Mouse (Mus musculus) gastrocnemius, adult 8-10 months (tissue): ENCODE results near the gene Nme2. TPM values are rescaled to one million over a fixed set of nuclear protein-coding genes. Genes with fewer than 3 reads are reported as not detected.
"Not testable (repeated sequence)": the region's sequence is repeated elsewhere in the genome, so short reads cannot be mapped to it uniquely, and the experiment has no call there.

Source experiments
- DNase-seq, 2 experiments: peaks; one replicate each; pipeline ENCODE4 v3.0.0; 2022; ENCODE audit warnings: low spot score in 2 of 2
- total RNA-seq, 4 experiments: library from RNA; stranded (reverse); gene quantifications; 2 replicates each; pipeline ENCODE4 v1.2.4; 2022

Gene Nme2
- total RNA-seq, 4 experiments from 2014 or later = 682 to 772 (median 716) TPM

DNA sequence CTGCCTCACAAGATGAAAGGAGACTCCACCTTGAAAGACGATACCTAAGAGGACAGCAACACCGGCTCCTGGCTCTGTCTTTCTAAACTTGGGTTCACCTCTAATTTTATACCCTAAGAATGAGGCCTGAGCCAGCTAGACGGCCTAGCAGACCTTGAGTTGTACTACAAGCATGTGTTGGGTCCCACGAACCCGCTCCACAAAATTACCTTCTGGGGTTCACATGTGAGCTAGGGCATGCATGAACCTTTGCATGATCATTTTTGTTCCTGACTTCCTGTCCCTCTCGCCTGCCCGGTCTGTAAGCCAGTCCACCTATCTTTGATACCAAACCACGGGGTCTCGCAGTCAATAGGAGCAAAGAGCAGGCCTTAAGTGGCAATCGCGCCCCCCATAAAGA lies 11.3 kb upstream of the Nme2 start:
- no peak for DNase-seq

DNA sequence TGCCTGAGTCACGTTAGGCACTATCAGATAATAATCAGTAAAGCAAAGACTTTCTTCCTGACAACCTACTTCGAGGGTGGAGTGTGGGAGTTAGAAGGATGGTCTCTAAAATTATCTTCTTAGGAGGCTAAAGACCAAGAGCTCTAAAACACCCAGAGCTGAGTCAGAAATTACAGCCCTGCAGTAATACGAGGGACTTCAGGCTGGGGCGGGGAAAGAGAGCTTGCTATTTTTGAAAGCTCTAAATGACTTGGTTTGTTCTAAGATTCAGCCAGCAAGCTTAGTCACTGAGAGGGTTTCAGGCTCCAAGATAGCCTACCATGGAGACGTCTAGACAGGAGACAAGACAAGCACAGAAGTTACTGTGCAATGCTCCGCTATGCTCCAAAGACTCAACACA lies 9.3 kb upstream of the Nme2 start:
- DNase-seq = no peak

DNA sequence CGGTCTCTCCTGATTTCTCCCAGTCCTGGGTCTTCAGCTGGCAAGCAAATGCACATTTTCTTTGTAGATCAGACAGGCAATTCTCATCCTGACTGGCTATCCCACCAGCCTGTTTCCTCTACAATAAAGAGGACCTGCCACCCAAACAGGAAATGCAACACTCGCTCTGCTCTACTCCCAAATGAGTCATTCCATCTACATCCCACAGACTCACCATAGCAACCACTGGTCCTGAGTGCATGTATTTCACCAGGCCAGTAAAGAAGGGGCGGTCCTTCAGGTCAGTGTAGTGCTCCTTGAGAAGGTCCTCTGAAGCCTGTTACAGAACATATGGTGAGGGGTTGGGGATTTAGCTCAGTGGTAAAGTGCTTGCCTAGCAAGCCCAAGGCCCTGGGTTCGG lies 7.0 kb upstream of the Nme2 start:
- no peak for DNase-seq

DNA sequence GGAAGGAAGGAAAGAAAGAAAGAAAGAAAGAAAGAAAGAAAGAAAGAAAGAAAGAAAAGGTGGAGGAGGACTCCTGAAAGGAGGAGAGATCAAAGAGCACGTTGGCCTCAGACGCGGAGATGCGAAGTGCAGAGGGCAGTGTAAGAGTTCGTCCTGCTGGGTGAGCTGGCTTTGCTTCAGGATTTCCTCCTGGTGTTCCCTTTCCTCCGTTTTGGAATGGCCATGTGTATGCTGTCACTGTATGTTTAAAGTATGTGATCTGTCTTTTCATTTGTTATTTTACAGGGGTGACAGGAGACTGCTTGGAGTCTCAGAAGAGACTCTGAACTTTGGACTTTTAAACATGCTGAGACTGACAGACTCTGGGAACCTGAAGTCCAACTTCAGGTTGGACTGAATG lies 5.4 kb upstream of the Nme2 start:
- DNase-seq = no peak

DNA sequence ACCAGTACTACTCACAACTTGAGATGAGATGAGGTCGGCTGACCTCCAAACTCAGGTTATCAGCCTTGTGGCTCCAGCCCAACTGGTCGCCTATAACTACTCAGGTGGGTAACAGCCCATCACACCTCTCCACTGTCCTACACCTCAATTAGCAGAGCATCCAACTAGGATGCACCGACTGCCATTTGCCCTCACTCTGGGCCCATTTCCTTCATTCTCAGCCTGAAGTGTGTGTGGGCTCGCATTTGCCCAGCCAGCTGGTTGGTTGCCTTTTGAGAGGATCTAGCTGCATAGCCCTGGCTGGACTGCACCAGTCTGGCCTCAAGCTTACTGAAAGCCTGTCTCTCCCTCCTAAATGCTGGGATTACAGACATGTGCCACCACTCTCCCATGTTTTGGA lies 1.7 kb upstream of the Nme2 start:
- no peak for DNase-seq

DNA sequence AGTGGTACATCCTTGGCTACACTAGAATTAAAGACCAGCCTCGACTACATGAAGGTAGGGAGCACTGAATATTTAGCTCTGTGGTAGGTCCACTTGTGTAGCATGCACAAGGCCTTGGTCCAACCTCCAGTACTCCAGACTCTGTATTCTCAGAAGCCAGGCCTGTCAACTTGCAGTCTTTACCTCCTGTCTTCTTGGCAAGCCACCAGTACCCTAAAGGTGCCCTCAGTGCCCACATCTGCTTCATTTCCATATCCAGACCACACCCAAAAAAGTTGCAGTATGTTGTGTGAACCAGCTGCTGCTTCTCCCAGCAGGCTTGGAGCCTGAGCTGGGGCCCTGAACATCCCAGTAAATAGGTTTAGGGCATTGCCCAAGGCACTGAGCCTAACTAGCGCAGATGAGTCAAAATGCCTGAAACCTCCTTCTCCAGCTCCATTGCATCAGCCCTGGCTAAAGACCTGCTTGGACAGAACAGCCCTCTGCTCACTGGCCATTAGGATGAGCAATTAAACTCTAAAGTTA lies 1.0 kb upstream of the Nme2 start:
- no peak for DNase-seq

DNA sequence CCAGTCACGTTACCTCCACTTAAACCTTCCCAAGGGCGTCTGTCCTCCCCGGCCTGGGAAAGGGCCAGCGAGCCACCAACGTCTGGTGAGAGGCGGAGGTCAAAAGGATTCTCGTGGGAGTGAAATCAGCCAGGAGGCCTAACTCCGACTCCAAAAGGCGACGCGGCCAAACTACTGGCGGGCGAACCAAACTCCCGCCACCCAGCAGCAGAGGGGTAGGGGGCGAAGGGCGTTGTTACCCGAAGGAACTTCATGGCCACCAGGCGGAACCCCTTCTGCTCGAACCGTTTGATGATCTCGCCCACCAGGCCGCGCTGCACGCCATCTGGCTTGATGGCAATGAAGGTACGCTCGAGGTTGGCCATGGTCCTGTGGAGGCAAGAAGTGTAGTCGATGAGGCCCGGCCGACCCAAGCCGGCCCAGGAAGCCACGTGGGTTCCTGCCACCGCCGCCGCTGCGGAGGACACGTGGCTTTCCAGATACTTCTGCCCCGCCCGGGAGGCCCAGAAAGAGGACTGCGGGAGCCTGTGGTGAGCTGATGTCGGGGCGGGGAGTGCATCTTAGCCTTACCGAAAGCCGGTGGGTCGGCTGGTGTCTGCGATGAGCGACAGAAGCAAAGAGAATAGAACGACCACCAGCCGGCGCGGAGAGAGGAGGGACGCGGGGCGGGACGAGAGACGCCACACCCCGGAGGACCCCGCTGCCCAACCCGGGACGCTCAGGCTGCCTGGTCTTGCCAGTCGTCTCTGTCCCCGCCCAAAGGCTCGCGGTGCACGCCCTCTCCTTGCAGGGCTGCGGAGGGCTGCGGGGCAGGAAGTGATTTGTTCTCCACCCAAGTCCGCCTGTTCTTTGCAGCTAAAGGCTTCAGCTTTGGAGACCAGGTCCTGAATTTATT lies 556 bp downstream of the Nme2 start:
- peak; percentile 85 to 88 for DNase-seq

DNA sequence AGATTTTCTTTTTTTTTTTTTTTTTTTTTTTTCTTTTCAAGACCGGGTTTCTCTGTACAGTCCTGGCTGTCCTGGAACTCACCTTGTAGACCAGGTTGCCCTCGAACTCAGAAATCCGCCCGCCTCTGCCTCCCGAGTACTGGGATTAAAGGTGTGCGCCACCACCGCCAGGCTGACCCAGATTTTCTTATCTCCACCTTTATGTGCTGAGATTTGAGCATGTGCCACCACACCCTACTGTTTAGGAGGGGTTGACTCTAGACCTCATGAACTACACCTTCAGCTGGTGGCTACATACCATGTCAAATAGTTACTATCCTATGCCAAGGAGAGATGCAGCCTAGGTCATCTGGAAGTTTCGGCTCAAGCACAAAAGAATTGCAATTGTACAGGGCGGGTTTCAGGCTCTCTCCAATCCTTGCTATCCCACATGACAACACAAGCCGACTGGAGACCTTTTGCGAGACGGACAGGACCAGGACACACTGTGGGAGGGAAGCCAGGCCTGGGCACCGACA lies 1.3 kb downstream of the Nme2 start:
- DNase-seq = no peak

DNA sequence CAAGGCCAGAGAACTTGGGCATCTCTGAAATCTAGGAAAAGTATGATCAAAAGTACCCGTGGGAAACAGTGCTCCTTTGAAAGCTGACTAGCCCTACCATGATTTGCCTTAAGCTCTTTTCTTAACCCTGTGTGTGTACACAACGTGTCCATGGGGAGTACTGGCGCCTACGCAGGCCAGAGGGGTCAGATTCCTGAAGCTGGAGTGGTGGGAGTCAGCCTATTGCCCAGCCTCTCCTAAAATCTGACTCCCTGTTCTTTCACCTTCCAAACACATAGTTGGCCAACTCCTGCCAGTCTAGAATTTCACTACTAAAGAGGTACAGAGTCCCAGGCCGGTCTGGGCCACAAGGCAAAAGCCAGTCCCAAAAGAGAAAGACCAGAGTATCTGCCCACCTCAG lies 3.7 kb downstream of the Nme2 start:
- no peak for DNase-seq

DNA sequence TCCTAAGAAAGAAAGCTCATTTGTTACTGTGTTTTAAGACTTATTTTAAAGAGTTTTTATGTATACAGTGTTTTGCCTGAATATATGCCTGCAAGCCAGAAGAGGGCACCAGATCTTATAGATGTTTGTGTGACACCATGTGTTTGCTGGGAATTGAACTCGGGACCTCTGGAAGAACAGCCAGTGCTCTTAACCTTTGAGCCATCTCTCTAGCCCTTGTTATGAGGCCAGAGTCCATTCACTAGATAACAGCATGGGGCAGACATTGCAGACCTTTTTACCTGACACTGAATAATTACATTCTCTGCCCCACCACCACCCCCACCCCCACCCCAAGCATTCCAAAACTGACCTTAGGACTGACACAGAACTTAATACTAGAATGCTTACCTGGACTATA lies 6.0 kb downstream of the Nme2 start:
- no peak for DNase-seq

DNA sequence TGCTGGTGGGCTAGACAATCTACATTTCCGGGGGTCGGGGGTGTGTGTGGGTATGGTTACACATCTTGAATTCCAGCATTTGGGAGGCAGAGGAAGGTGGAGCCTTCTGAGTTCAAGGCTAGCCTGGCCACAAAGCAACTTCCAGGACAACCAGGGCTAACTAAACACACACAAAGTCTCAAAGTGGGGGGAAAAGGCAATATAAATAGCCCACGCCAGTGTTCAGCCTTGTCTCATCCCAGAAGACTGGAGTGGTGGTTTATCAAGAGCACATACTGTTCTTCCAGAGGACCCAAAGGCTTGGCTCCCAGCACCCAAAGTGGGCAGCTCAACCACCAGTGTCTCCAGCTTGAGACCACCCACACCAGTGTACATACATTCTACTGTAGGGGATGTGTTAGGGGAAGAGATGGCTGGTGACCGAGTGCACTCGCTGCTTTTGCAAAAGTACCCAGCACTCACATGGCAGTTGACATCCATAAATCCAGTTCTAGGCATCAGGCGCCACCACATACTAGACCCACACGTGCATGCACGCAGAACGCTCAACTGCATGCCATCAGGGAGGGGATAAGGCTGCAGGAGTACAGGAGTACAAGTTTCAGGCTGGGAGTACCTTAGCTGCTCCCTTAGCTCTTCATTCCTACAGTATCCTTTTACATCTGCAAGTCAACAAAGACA lies 7.0 kb downstream of the Nme2 start:
- DNase-seq = no peak

DNA sequence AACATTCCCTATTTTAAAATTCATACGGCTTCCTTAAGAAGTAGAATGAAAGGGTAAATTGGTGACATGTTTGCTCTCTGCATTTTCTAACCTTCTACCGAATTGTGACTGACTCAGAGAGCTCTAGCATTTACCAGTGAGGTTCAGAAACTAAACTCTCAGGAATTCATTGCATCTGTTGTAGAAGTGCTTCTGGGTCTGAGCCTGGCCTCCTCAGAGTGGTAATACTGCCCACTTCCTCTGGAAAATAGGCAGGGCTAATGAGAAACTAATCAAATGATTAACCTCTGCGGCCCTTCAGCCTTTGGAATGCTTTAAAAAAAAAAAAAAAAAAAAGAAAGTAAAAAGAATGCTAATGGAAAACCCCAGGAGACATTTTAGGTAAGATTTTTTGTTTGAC lies 11.1 kb downstream of the Nme2 start:
- no peak for DNase-seq

DNA sequence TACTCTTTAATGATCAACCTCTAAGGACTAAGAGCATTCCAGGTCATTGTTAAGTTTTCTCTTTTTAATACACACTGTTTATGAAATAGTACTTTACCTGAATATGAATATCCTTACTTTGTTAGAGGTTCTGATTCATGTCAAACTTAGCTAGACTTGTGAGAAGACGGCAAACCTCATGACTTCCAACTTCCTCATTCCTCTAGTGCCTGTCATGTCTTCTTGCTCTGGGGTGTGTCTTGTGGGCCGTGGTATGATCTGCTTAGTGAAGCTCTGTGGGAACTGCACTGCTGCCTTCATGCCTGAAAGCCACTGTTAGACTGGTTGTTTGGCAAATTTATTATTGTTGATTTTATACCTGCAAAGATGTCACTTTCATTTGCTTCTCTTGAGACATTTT lies 15.2 kb downstream of the Nme2 start:
- DNase-seq = no peak

DNA sequence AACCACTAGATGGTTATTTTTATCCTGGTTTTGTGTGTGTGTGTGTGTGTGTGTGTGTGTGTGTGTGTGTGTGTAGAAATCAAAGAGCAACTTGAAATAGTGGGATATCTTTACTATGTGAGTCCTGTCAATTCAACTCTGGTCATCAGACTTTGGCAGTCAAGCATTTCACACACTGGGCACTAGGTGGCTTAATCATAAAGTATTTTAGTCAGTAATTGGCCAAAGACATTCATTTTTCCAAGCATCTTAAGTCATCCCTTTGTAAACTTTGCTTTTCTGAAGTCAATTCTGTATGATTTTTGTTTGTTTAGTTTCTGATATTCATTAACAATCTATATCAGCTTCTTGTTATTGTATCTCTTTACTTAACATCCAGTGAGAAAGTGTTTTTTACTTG lies 27.0 kb downstream of the Nme2 start:
- no peak for DNase-seq

DNA sequence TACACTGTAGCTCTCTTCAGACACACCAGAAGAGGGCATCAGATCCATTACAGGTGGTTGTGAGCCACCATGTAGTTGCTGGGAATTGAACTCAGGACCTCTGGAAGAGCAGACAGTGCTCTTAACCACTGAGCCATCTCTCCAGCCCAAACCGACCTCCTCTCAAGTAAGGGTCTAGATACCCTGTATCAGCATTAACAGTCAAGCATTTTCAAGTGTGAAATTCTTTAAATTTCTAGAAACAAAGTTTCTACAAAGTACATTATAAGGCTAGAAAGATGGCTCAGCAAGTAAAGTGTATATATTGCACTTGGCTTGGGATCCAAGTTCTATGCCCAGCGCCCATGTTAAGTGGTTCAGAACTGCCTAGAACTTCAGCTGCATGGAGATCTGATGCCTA lies 41.0 kb downstream of the Nme2 start:
- not testable (repeated sequence) for DNase-seq

DNA sequence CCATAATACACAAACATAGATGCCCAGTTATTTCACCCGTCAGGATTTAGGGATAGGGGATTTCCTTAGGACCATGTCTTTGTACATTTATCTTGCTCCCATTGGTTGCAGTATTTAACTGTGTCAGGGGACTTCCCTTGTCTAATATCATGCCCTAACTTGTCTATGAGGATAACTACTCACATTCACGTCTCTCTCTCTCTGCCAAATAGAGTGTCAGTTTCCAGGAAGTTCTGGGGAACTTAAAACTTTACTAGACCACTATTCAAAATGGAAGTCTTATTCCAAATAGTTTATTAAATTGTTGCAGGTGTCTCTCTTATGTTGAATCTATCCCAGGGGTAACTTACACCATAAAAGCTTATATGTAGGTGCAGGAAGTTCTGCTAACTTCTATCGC lies 44.5 kb downstream of the Nme2 start:
- DNase-seq = no peak

DNA sequence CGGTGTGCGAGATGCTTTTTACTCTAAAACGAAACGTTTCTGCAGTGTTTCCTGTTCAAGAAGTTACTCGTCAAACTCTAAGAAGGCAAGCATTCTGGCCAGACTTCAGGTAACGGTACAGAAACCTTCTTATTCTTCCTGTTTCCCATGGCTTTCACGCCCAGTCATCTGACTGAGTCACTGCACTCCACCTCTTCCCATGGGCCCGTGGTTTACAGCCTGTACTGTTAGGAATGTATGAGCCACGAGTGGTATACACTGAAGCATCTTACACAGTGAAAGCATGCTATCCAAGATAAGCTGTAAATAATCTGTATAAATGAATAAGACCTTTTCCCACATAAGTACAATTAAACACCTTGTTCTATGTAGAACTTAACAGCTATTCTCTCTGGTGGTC lies 47.2 kb downstream of the Nme2 start:
- DNase-seq = no peak

DNA sequence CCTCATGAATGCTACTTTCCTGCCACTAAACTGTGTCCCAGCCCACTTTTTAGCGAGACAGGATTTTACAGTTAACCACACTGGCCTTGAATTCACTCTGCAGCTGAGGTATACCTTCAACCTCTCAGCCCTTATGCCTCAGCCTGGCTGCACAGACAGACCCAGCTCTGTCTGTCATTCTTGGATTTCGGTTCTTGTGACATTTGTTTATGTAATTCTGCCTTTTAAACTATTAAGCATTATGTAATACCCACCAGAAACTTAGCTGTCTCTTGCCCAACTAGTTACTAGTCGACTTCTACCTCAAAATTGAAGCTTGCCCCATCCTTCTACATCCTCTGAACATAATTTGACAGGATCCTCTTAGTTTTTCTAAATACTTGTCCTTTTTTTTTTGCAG lies 48.2 kb downstream of the Nme2 start:
- DNase-seq = no peak

DNA sequence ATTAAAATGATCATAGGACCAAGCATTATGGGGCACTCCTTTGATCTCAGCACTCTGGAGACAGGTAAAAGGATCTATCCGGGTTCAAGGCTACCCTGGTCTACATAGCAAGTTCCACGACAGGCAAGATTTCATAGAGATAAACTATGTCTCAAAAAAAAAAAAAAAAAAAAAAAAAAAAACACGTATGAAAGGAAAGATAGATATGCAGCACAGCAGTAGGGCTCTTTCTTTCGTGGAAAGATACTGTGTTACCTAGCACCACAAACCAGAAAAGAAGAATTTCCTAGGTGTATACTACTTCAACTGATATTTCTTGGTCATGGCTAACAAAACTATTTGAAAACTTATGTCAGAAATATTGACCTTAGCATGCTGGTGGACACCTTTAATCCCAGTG lies 49.2 kb downstream of the Nme2 start:
- no peak for DNase-seq
